Mouse (Mus musculus): ENCODE data around the gene Lrp5. TPM values are rescaled to one million over a fixed set of nuclear protein-coding genes. Genes with fewer than 3 reads are reported as not detected.
"Not testable (repeated sequence)": the region's sequence is repeated elsewhere in the genome, so short reads cannot be mapped to it uniquely, and the experiment has no call there.

Lrp5 gene
- polyA plus RNA-seq, 1 experiment from 2014 or later = 44.9 TPM

GRCm38 (mm10) chr19:3680732-3681131 lies 5.6 kb downstream of the Lrp5 start:
- H3K27me3 ChIP-seq = no peaks in the 10 kb centered on the region
- no peak for TF ChIP-seq CTCF (IDR thresholded peaks at IDR 0.05)
- in situ Hi-C loops (cut with MboI; ENCODE audit: low pct_unique_long_range_greater_than_20kb) = no loop called here
- DNase-seq (ENCODE audit: low read depth, low spot score) = no peak
- ChIA-PET POLR2A (no interaction called here), CTCF (interaction anchor here (1.0 to 1.4 kb wide), 3 partner anchors 17 to 57 kb away, joined by 3 to 4 read pairs (median 4); no protein-coding TSS in a partner anchor)
- no peak for ATAC-seq

- H3K27me3 ChIP-seq = no peaks in the 10 kb centered on the region
- DNase-seq (ENCODE audit: low read depth, low spot score) (no peak), ATAC-seq (peak; percentile 62)
- no peak for TF ChIP-seq CTCF (IDR thresholded peaks at IDR 0.05)
- in situ Hi-C loops (cut with MboI; ENCODE audit: low pct_unique_long_range_greater_than_20kb) = no loop called here
- ChIA-PET CTCF (interaction anchor here (0.9 to 2.8 kb wide), 3 partner anchors 12 to 88 kb away, joined by 3 to 10 read pairs (median 7); no protein-coding TSS in a partner anchor), POLR2A (no interaction called here)
These were observed 12.1 kb downstream of the Lrp5 start for GRCm38 (mm10) chr19:3674122-3674855.

- in situ Hi-C loops (cut with MboI; ENCODE audit: low pct_unique_long_range_greater_than_20kb) = no loop called here
- H3K27me3 ChIP-seq = no peaks in the 10 kb centered on the region
- ATAC-seq (no peak), DNase-seq (ENCODE audit: low read depth, low spot score) (no peak)
- no peak for TF ChIP-seq CTCF (IDR thresholded peaks at IDR 0.05)
- ChIA-PET POLR2A (no interaction called here), CTCF (interaction anchor here (2.4 to 2.8 kb wide), 2 partner anchors 10 to 49 kb away, joined by 7 to 10 read pairs; no protein-coding TSS in a partner anchor)
These were observed 13.2 kb downstream of the Lrp5 start for GRCm38 (mm10) chr19:3673149-3673548.

GRCm38 (mm10) chr19:3669100-3669499 lies 17.3 kb downstream of the Lrp5 start:
- H3K27me3 ChIP-seq = no peaks in the 10 kb centered on the region
- in situ Hi-C loops (cut with MboI; ENCODE audit: low pct_unique_long_range_greater_than_20kb) = no loop called here
- no peak for TF ChIP-seq CTCF (IDR thresholded peaks at IDR 0.05)
- ATAC-seq (no peak), DNase-seq (ENCODE audit: low read depth, low spot score) (no peak)
- ChIA-PET POLR2A (no interaction called here), CTCF (interaction anchor here (1.2 kb wide), 1 partner anchor 45 kb away, joined by 3 read pairs; no protein-coding TSS in a partner anchor)

- TF ChIP-seq CTCF (IDR thresholded peaks at IDR 0.05) = no peak
- ChIA-PET CTCF (interaction anchor here (1.2 kb wide), 1 partner anchor 44 kb away, joined by 3 read pairs; no protein-coding TSS in a partner anchor), POLR2A (no interaction called here)
- in situ Hi-C loops (cut with MboI; ENCODE audit: low pct_unique_long_range_greater_than_20kb) = no loop called here
- ATAC-seq = no peak
- no peak for DNase-seq (ENCODE audit: low read depth, low spot score)
- H3K27me3 ChIP-seq = no peaks in the 10 kb centered on the region
These were observed 17.8 kb downstream of the Lrp5 start for GRCm38 (mm10) chr19:3668551-3668950.

GRCm38 (mm10) chr19:3667979-3668378 lies 18.4 kb downstream of the Lrp5 start:
- ChIA-PET POLR2A (no interaction called here), CTCF (interaction anchor here (1.9 kb wide), 1 partner anchor 44 kb away, joined by 5 read pairs; no protein-coding TSS in a partner anchor)
- in situ Hi-C loops (cut with MboI; ENCODE audit: low pct_unique_long_range_greater_than_20kb) = no loop called here
- DNase-seq (ENCODE audit: low read depth, low spot score) (no peak), ATAC-seq (no peak)
- no peak for TF ChIP-seq CTCF (IDR thresholded peaks at IDR 0.05)
- H3K27me3 ChIP-seq = no peaks in the 10 kb centered on the region

- TF ChIP-seq CTCF (IDR thresholded peaks at IDR 0.05) = no peak
- H3K27me3 ChIP-seq = no peaks in the 10 kb centered on the region
- POLR2A ChIA-PET = no interaction called here
- CTCF ChIA-PET = interaction anchor here (0.9 to 1.9 kb wide), 2 partner anchors 10 to 44 kb away, joined by 3 to 5 read pairs; no protein-coding TSS in a partner anchor
- in situ Hi-C loops (cut with MboI; ENCODE audit: low pct_unique_long_range_greater_than_20kb) = no loop called here
- ATAC-seq (no peak), DNase-seq (ENCODE audit: low read depth, low spot score) (no peak)
These were observed 19.0 kb downstream of the Lrp5 start for GRCm38 (mm10) chr19:3667155-3667895.

- ChIA-PET CTCF (interaction anchor here (0.9 to 1.9 kb wide), 2 partner anchors 10 to 43 kb away, joined by 3 to 5 read pairs; no protein-coding TSS in a partner anchor), POLR2A (no interaction called here)
- ATAC-seq = no peak
- TF ChIP-seq CTCF (IDR thresholded peaks at IDR 0.05) = no peak
- DNase-seq (ENCODE audit: low read depth, low spot score) = no peak
- no peaks in the 10 kb centered on the region for H3K27me3 ChIP-seq
- in situ Hi-C loops (cut with MboI; ENCODE audit: low pct_unique_long_range_greater_than_20kb) = no loop called here
These were observed 19.7 kb downstream of the Lrp5 start for GRCm38 (mm10) chr19:3666632-3667031.

- ATAC-seq (no peak), DNase-seq (ENCODE audit: low read depth, low spot score) (no peak)
- TF ChIP-seq CTCF (IDR thresholded peaks at IDR 0.05) = no peak
- in situ Hi-C loops (cut with MboI; ENCODE audit: low pct_unique_long_range_greater_than_20kb) = no loop called here
- H3K27me3 ChIP-seq = no peaks in the 10 kb centered on the region
- CTCF ChIA-PET = interaction anchor here (1.4 kb wide), 1 partner anchor 44 kb away, joined by 4 read pairs; no protein-coding TSS in a partner anchor
- POLR2A ChIA-PET = no interaction called here
These were observed 20.9 kb downstream of the Lrp5 start for GRCm38 (mm10) chr19:3665510-3665909.

GRCm38 (mm10) chr19:3657947-3658346 lies 28.4 kb downstream of the Lrp5 start:
- in situ Hi-C loops (cut with MboI; ENCODE audit: low pct_unique_long_range_greater_than_20kb) = no loop called here
- CTCF ChIA-PET = interaction anchor here (1.5 kb wide), 1 partner anchor 18 kb away, joined by 4 read pairs; no protein-coding TSS in a partner anchor
- ATAC-seq (no peak), DNase-seq (ENCODE audit: low read depth, low spot score) (no peak)
- no peaks in the 10 kb centered on the region for H3K27me3 ChIP-seq
- POLR2A ChIA-PET = no interaction called here
- TF ChIP-seq CTCF (IDR thresholded peaks at IDR 0.05) = no peak

- POLR2A ChIA-PET = interaction anchor here (0.9 kb wide), 1 partner anchor 13 kb away, joined by 3 read pairs; no protein-coding TSS in a partner anchor
- in situ Hi-C loops (cut with MboI; ENCODE audit: low pct_unique_long_range_greater_than_20kb); ATAC-seq: not testable (repeated sequence)
These were observed 29.3 kb downstream of the Lrp5 start for GRCm38 (mm10) chr19:3657065-3657464.

More at GRCm38 (mm10) chr19:3657065-3657464, 29.3 kb downstream of the Lrp5 start:
- not testable (repeated sequence) for DNase-seq (ENCODE audit: low read depth, low spot score); H3K27me3 ChIP-seq
- CTCF ChIA-PET = interaction anchor here (1.3 kb wide), 1 partner anchor 10 kb away, joined by 3 read pairs; no protein-coding TSS in a partner anchor
